Mouse (Mus musculus) T-helper 2 cell (primary cell): Measurements from ENCODE around the gene Tmub1.

Experiments used
- in situ Hi-C: fragments of 300-600 bp; cut with MboI, MseI; formaldehyde crosslinking; loops from one replicate; pipeline ENCODE4 v1.15.1; 2025; ENCODE audit warnings: high pct_unique_total_duplicates

Gene Tmub1

GRCm38 (mm10) chr5:24453985-24454303, 6.3 kb upstream of the Tmub1 start:
- in situ Hi-C loops: loop anchor here (5.0 kb wide), 1 partner anchor 62 kb away; the partner anchor contains the start of genes Abcb8 and Atg9b

DNA sequence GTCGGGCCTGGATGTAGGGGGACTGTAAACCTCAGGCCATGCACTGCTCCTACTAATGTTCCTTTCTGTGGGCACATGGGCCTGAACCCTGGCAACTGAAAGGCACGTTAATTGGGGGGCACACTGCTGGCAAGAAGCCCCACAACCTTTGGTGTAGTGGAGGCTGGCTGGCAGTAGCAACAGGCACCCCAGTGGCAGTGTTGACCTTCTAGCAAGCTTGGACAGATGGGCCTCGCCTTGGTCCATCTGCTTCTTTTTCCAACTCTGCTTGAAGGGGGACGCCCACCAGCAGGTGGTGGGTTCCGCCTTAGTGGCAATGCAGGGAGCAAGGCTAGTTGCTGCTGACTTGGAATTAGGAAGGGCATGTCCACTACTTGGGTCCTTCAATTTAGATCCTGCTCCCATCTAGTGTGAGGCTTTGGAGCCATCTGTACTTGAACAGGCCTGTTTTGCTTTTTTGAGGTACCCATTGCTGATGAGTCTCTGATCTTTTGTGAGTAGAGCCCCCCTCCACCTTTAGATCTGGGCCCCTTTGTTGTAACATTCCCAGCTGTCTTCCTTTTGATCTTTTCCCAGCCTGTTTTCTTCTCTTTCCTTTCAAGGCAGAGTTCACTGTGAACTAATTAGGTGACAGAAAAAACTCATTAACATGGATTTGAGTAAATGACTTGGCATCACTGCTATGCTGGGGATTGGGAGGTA, 5.8 kb upstream of the Tmub1 start:
- in situ Hi-C loops: loop anchor here (5.0 kb wide), 1 partner anchor 61 kb away; the partner anchor contains the start of genes Abcb8 and Atg9b

DNA sequence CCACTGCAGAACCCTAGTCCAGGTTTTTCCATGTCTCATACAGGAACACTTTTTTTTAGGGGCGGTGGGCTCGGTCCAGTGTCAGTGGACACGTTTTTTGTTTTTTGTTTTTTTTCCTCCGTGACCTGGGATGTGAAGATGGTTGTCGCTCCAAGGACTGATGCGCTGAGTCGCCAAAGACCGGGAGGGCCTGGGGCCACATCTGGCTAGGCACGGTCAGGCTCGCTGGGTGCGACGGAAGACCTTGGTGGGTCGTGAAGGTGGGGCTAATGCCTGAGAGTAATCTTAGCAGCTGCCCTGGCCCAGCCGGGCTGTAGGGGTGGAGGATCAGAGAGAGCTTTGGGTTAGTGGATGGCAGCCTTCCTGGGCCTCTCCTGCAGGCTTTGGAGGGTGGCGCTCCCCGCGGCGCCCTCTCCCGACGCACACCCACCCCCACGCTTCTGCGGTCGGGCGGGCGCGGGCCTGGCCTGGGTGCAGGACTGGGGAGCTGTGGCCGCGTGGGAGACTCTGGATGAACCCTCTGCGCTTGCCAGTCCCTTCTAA, 5.1 kb upstream of the Tmub1 start:
- in situ Hi-C loops: loop anchor here (5.0 kb wide), 1 partner anchor 60 kb away; the partner anchor contains the start of genes Abcb8 and Atg9b

DNA sequence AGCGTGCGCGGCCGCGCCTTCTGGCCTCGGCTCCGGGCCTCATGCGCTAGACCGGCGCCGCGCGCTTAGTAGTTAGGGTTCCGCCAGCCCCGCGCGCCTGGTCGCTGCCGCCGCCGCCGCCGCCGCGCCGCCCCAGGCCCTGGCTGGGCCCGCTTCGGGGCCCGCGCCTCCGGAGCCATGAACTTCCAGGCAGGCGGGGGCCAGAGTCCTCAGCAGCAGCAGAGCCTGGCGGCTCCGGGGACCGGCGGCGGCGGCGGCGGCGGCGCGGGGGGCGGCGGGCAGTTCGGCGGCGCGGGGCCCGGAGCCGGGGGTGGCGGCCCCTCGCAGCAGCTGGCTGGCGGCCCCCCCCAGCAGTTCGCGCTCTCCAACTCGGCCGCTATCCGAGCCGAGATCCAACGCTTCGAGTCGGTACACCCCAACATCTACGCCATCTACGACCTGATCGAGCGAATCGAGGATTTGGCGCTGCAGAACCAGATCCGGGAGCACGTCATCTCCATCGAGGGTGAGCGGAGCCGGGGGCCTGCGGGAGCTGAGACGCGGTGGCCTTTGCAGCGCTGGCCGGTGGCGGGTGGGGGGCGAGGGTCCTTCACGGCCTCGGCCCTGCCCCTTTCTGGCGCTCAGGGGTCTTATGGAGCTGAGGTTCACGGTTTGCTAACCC, 4.5 kb upstream of the Tmub1 start, which contains the start of gene Agap3:
TSS of gene Agap3 (plus strand) at position 148 of the 661 bp plus-strand sequence.
- in situ Hi-C loops: loop anchor here (5.0 kb wide), 1 partner anchor 60 kb away; the partner anchor contains the start of genes Abcb8 and Atg9b

- in situ Hi-C loops: loop anchor here (5.0 kb wide), 1 partner anchor 59 kb away; the partner anchor contains the start of genes Abcb8 and Atg9b
These were observed 3.8 kb upstream of the Tmub1 start for GRCm38 (mm10) chr5:24451264-24452029.

- in situ Hi-C loops: no loop called here
These were observed 1.0 kb downstream of the Tmub1 start for GRCm38 (mm10) chr5:24446630-24447029.

DNA sequence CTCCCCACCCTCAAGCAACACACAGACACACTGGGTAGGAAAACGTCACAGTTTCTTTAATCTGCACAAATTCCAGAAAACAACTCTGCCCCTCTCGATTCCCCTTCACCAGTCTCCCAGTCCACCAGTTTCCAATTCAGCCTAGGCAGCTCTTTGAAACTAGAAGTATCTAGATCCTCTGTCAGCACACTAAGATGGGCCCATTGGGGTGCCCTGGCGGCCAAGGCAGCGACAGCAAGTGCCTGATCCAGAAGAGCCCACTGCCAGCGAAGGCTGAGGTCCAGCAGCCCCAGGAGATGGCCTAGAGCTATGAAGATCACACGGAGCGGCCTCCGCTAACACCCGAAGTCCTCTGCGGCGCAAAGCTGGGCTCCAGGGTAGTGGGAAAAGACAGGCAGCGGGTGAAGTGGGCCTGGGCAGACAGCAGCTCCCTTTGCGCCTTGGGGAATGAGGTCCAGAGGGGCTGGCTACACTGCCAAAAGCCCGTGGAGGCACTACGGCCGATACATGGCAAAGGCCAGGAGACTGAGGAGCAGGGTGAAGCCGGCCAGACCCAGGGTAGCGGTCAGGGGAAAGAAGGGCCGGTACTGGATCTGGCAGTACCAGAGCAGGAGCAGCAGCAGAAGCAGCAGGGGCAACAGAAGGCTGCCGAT, 2.1 kb downstream of the Tmub1 start:
- in situ Hi-C loops: no loop called here

DNA sequence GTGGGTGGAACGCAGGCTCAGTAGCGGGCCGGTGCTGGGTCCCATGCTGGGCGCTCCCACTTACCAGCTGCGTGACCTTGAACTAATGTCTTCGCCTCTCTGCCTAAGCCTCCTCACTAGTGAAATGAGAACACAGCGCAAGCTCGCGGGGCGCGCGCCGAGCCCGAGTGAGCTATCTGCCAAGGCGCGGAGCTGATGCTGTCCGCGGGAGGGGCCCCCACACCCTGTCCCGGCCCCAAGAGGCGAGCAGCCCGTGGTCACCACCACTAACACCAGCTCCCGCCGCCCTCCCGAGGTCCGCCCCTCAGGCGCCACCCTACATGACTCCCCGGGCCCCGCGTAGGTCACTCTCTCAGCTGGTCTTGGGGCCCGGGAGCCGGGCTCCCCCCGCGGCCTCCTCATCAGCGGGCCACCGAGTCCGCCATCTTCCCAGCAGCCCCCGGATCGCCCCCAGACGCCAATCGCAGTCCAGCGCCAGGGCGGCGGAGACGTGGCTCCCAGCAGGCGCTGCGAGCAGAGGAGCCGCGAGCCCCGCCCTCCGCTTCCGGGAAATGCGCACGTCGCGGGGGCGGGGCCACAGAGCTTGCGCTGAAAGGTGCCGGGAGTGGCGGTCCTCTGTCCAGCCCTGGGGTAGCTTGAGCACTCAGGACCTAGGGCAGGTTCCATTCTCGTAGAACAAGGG, 2.8 kb downstream of the Tmub1 start, which contains the start of gene Fastk:
TSS of gene Fastk (minus strand) at position 542 of the 682 bp plus-strand sequence.
- in situ Hi-C loops: no loop called here

- in situ Hi-C loops: no loop called here
These were observed 3.7 kb downstream of the Tmub1 start for GRCm38 (mm10) chr5:24443927-24444326.

DNA sequence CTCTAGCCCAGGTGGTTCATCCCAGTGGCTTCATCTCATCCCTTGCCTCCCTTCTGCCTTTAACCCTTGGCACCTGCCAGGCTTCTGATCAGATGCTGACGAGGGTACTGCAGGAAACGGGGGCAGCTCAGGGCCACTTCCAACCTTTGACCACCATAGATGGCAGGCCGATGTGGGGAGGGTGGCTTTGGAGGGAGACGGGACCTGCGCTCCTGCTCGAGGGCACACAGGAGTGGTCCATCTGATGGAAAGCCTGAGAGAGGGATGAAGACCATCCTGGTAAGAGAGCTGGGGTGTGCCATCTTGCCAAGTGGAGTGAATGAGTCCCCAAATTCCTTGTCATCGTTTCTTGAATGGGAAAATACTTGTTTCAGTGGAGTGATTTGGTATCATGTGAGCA, 4.5 kb downstream of the Tmub1 start:
- in situ Hi-C loops: no loop called here

- in situ Hi-C loops: no loop called here
These were observed 5.6 kb downstream of the Tmub1 start for GRCm38 (mm10) chr5:24442029-24442428.

- in situ Hi-C loops: no loop called here
These were observed 6.5 kb downstream of the Tmub1 start for GRCm38 (mm10) chr5:24441187-24441586.

DNA sequence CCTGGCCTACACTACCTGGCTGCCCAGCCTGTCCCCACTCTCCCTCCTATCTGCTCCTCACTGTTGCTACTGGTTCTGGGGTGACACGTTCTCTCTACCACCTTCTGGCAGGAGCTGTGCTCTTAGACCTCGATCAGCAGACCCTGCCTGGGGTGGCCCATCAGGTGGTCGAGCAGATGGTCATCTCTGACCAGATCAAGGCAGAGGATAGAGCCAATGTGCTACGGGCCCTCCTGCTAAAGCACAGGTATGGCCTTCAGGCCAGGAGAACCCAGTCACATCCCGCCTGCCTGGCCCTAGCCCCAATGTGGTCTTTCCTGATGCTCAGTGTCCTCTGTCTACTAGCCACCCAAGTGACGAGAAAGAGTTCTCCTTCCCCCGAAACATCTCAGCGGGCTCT, 13.7 kb downstream of the Tmub1 start:
- in situ Hi-C loops: no loop called here

- in situ Hi-C loops: no loop called here
These were observed 19.1 kb downstream of the Tmub1 start for GRCm38 (mm10) chr5:24428596-24428995.

DNA sequence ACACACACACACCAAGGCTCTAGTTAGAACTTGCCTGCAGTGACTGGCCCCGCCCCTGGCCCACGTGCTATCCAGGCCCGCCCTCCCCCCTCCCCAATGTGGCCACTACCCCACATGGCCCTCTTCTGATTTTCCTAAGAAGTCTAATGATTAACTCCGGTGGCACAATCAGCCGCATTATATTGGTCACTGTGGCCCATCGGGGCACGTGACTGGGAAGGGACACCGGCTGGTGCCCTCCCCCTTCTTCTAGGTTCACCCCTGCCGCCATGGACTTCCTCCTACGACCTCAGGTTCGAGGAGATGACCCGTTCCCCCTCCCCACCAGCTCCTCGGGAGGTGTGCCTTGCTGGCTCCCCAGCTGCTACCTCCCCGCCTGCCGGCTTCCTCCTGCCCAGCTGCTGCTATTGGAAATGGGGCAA, 19.7 kb downstream of the Tmub1 start:
- in situ Hi-C loops: no loop called here

DNA sequence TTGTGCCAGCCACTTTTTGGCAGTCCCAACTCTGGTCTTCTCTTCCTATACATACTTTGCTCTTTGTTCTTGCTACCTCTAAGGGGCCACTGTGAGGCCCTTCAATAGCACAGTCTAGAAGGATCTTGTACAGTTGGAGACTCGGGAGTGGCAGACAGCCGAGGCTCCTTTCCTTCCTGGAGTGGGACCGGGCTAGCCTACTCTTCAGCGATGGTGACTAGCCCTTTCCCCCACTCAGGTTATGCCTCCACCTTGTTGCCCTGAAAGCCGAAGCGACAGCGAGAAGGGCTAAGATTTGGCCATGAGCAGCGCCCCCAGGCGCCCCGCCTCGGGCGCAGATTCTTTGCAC, 20.4 kb downstream of the Tmub1 start:
- in situ Hi-C loops: no loop called here

- in situ Hi-C loops: no loop called here
These were observed 20.9 kb downstream of the Tmub1 start for GRCm38 (mm10) chr5:24426556-24427284.

DNA sequence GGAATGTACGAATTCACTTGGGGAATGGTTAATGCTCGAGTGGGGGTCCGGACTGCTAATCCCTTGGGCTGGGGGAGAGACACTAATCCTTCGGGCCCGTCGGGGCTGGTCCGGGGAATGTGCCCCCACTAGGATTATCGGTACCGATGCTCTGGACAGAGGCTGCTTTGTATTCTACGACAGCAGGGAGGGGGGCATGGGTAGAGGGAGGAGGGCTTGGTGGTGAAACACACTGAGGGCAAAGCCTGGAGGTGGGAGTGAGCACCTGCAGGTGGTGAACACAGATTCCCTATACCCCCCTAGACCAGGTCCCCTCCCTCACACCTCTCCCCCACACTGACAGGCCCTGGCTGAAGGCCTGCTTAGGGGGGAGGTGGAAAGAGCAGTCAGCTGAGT, 21.6 kb downstream of the Tmub1 start:
- in situ Hi-C loops: no loop called here

DNA sequence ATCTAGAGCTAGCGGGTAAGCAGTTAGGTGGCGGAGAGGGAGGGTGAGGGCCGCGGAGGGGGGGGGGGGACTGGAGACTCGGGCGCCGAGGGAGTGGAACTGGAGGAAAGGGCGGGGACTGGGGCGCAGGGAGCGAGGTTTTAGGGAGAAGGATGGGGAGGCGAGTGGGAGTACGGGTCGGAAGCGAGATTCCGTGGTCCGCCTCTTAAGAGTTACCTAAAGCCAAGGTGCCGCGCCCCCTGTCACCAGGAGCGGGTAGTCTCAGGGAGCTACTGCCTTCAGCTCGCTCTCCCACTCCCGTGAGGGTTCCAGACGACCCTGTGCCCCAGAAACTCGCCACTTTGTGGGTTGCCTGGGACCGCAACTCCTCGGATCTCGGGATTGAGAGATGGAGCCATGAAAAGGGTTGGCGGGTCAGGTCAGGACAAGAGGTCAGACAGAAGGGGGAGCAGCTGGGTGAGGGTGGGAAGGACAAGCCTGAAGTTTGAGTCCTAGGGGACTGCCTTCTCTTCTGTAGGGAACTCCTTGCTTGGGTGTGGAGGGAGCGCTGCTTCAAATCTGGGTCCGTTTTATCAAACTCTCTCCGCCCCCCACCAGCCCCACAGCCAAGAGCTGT, 22.1 kb downstream of the Tmub1 start:
- in situ Hi-C loops: no loop called here
